Mouse (Mus musculus): ENCODE results near the gene Pde6h.
A peak's percentile ranks its signal among the peaks of the same experiment; 100 is the strongest.

GRCm38 (mm10) chr6:136989824-136990497 lies 66.3 kb downstream of the Pde6h start:
- TF ChIP-seq NRF1 (IDR thresholded peaks at IDR 0.05; ENCODE audit: insufficient read depth, low read depth, low read length, poor library complexity, severe bottlenecking) (no peak), EP300 (IDR thresholded peaks at IDR 0.05; ENCODE audit: low read depth in 1 of 2, low read length in 2 of 2) (no peak; a peak in 1 of 4 replicates), NELFE (IDR thresholded peaks at IDR 0.05; ENCODE audit: low read depth, low read length) (no peak), CTCF (IDR thresholded peaks at IDR 0.05 in 2 of 3, conservative IDR thresholded peaks at IDR 0.05 in 1 of 3; ENCODE audit: control insufficient read depth in 1 of 3, insufficient read depth in 1 of 3, low read depth in 2 of 3, low read length in 3 of 3, poor library complexity in 1 of 3, severe bottlenecking in 1 of 3) (no peak), GATA1 (IDR thresholded peaks at IDR 0.05; ENCODE audit: low read depth, low read length) (peak; percentile 71)

Measured in MEL (cell line).